Mouse (Mus musculus): ENCODE measurements around the gene Nfatc3. TPM values are rescaled to one million over a fixed set of nuclear protein-coding genes. Genes with fewer than 3 reads are reported as not detected.

Nfatc3 gene
- polyA plus RNA-seq, 1 experiment, result 17.8 TPM

- WGBS, result 86% methylated on average over 1 of the region's 1 CpGs
- no peak for TF ChIP-seq CTCF (IDR thresholded peaks at IDR 0.05; ENCODE audit: control insufficient read depth, insufficient read depth, low read length)
- TF ChIP-seq POLR2A (IDR thresholded peaks at IDR 0.05; ENCODE audit: borderline replicate concordance, control insufficient read depth, low read depth, low read length), result no peak
Measured at GRCm38 (mm10) chr8:106177594-106177993, 119.0 kb downstream of the Nfatc3 start.

GRCm38 (mm10) chr8:106178428-106178827 lies 119.8 kb downstream of the Nfatc3 start:
- H3K27ac ChIP-seq (ENCODE audit: control insufficient read depth, insufficient read depth, low read depth, low read length, poor library complexity), result no peak overlapping the region
- TF ChIP-seq CTCF (IDR thresholded peaks at IDR 0.05; ENCODE audit: control insufficient read depth, insufficient read depth, low read length) (no peak), POLR2A (IDR thresholded peaks at IDR 0.05; ENCODE audit: borderline replicate concordance, control insufficient read depth, low read depth, low read length) (no peak)
- no peaks in the 10 kb centered on the region for H3K4me1 ChIP-seq (ENCODE audit: control insufficient read depth, insufficient read depth, low read length)
- no peak overlapping the region for H3K4me3 ChIP-seq (replicated peaks; ENCODE audit: control insufficient read depth, low read depth, low read length)
- 84% methylated on average over 2 of the region's 2 CpGs for WGBS

More at GRCm38 (mm10) chr8:106177594-106177993, 119.0 kb downstream of the Nfatc3 start:
- H3K4me1 ChIP-seq (ENCODE audit: control insufficient read depth, insufficient read depth, low read length), result no peaks in the 10 kb centered on the region
- no peak overlapping the region for H3K27ac ChIP-seq (ENCODE audit: control insufficient read depth, insufficient read depth, low read depth, low read length, poor library complexity)
- H3K4me3 ChIP-seq (replicated peaks; ENCODE audit: control insufficient read depth, low read depth, low read length), result no peak overlapping the region

Other genes with a start within 250 kb of the Nfatc3 start
- 90.8 and 98.0 TPM in 2 replicates for gene Ranbp10, start 231.5 kb upstream of the Nfatc3 start, polyA plus RNA-seq (2011; ENCODE audit: insufficient read depth, insufficient read length, low replicate concordance, missing spikeins)
- 3.6 TPM in 1 of 2 replicates, not detected in the other for gene Tsnaxip1, start 231.1 kb upstream of the Nfatc3 start, polyA plus RNA-seq (2011; ENCODE audit: insufficient read depth, insufficient read length, low replicate concordance, missing spikeins)
- 30.3 and 73.2 TPM in 2 replicates for gene Cenpt, start 205.6 kb upstream of the Nfatc3 start, polyA plus RNA-seq (2011; ENCODE audit: insufficient read depth, insufficient read length, low replicate concordance, missing spikeins)
- gene Thap11, start 203.7 kb upstream of the Nfatc3 start, polyA plus RNA-seq (2011; ENCODE audit: insufficient read depth, insufficient read length, low replicate concordance, missing spikeins), result 9.8 and 12.6 TPM in 2 replicates
- gene Nutf2, start 198.3 kb upstream of the Nfatc3 start, polyA plus RNA-seq (2011; ENCODE audit: insufficient read depth, insufficient read length, low replicate concordance, missing spikeins), result 35.2 and 54.8 TPM in 2 replicates
- 18.9 and 44.1 TPM in 2 replicates for gene Edc4, start 178.0 kb upstream of the Nfatc3 start, polyA plus RNA-seq (2011; ENCODE audit: insufficient read depth, insufficient read length, low replicate concordance, missing spikeins)
- gene Nrn1l, start 165.3 kb upstream of the Nfatc3 start, polyA plus RNA-seq (2011; ENCODE audit: insufficient read depth, insufficient read length, low replicate concordance, missing spikeins), result 2.5 TPM in 1 of 2 replicates, not detected in the other
- gene Pskh1, start 158.4 kb upstream of the Nfatc3 start, polyA plus RNA-seq (2011; ENCODE audit: insufficient read depth, insufficient read length, low replicate concordance, missing spikeins), result 2.9 and 6.0 TPM in 2 replicates
- not detected in 2 replicates for gene Ctrl, start 125.0 kb upstream of the Nfatc3 start, polyA plus RNA-seq (2011; ENCODE audit: insufficient read depth, insufficient read length, low replicate concordance, missing spikeins)
- 88.5 and 149 TPM in 2 replicates for gene Psmb10, start 120.4 kb upstream of the Nfatc3 start, polyA plus RNA-seq (2011; ENCODE audit: insufficient read depth, insufficient read length, low replicate concordance, missing spikeins)
- 4.6 and 15.5 TPM in 2 replicates for gene Lcat, start 115.5 kb upstream of the Nfatc3 start, polyA plus RNA-seq (2011; ENCODE audit: insufficient read depth, insufficient read length, low replicate concordance, missing spikeins)
- 15.9 and 21.3 TPM in 2 replicates for gene Slc12a4, start 92.7 kb upstream of the Nfatc3 start, polyA plus RNA-seq (2011; ENCODE audit: insufficient read depth, insufficient read length, low replicate concordance, missing spikeins)
- gene Dpep3, start 79.4 kb upstream of the Nfatc3 start, polyA plus RNA-seq (2011; ENCODE audit: insufficient read depth, insufficient read length, low replicate concordance, missing spikeins), result not detected in 2 replicates
- gene Dus2, start 67.5 kb upstream of the Nfatc3 start, polyA plus RNA-seq (2011; ENCODE audit: insufficient read depth, insufficient read length, low replicate concordance, missing spikeins), result 13.5 and 17.1 TPM in 2 replicates
- not detected in 2 replicates for gene Dpep2nb, start 52.9 kb upstream of the Nfatc3 start, polyA plus RNA-seq (2011; ENCODE audit: insufficient read depth, insufficient read length, low replicate concordance, missing spikeins)
- gene Ddx28, start 47.0 kb upstream of the Nfatc3 start, polyA plus RNA-seq (2011; ENCODE audit: insufficient read depth, insufficient read length, low replicate concordance, missing spikeins), result 4.0 and 6.0 TPM in 2 replicates
- not detected in 2 replicates for gene Esrp2, start 78.1 kb downstream of the Nfatc3 start, polyA plus RNA-seq (2011; ENCODE audit: insufficient read depth, insufficient read length, low replicate concordance, missing spikeins)
- 8.4 and 20.8 TPM in 2 replicates for gene Pla2g15, start 91.6 kb downstream of the Nfatc3 start, polyA plus RNA-seq (2011; ENCODE audit: insufficient read depth, insufficient read length, low replicate concordance, missing spikeins)
- 3.7 and 8.3 TPM in 2 replicates for gene Slc7a6, start 110.0 kb downstream of the Nfatc3 start, polyA plus RNA-seq (2011; ENCODE audit: insufficient read depth, insufficient read length, low replicate concordance, missing spikeins)
- gene Slc7a6os, start 152.1 kb downstream of the Nfatc3 start, polyA plus RNA-seq (2011; ENCODE audit: insufficient read depth, insufficient read length, low replicate concordance, missing spikeins), result 23.9 and 53.8 TPM in 2 replicates
- gene Prmt7, start 152.1 kb downstream of the Nfatc3 start, polyA plus RNA-seq (2011; ENCODE audit: insufficient read depth, insufficient read length, low replicate concordance, missing spikeins), result 12.1 and 12.9 TPM in 2 replicates